ENCODE assay signal across 8 mouse cellular contexts in genomic region chr14:21076501-21077194, GRCm38 (mm10). TPM values are rescaled to one million over a fixed set of nuclear protein-coding genes. Genes with fewer than 3 reads are reported as not detected.
A peak's percentile ranks its signal among the peaks of the same experiment; 100 is the strongest.
DNase-seq lines count a peak whose midpoint lies in the region; ATAC-seq lines count a peak whose summit lies in the region.

No protein-coding gene starts in this region.

- 46% methylated on average over 7 of the region's 7 CpGs for WGBS in neural tube, embryonic 11.5 days
- WGBS in heart, embryonic 14.5 days = 24% methylated on average over 7 of the region's 7 CpGs
- 26% methylated on average over 7 of the region's 7 CpGs for WGBS in liver, embryonic 16.5 days (ENCODE audit: insufficient replicate concordance)

- H3K36me3 ChIP-seq in neural tube, embryonic 11.5 days (ENCODE audit: control insufficient read depth, insufficient read depth, low read length) = no peaks in the 10 kb centered on the region
- H3K36me3 ChIP-seq in heart, embryonic 14.5 days (ENCODE audit: control insufficient read depth, insufficient read depth, low read length) = no peaks in the 10 kb centered on the region
- H3K36me3 ChIP-seq in liver, embryonic 16.5 days (ENCODE audit: control insufficient read depth, insufficient read depth) = no peaks in the 10 kb centered on the region

- no peak overlapping the region for H3K27ac ChIP-seq in neural tube, embryonic 11.5 days (ENCODE audit: low read depth, low read length)
- H3K27ac ChIP-seq in heart, embryonic 14.5 days (replicated peaks in 1 of 2; ENCODE audit: control insufficient read depth in 1 of 2, insufficient read depth in 1 of 2, low read depth in 2 of 2, low read length in 2 of 2) = peak overlapping the region; percentile 89 to 92
- H3K27ac ChIP-seq in liver, embryonic 16.5 days (ENCODE audit: low read length) = peak overlapping the region; percentile 92

- peak; percentile 42 for ATAC-seq in neural tube, embryonic 11.5 days (ENCODE audit: insufficient read depth, low FRiP score, low TSS enrichment)
- peak; percentile 17; the same call in 1 of the 2 replicates for ATAC-seq in heart, embryonic 14.5 days (ENCODE audit: insufficient number of reproducible peaks, insufficient read depth, low FRiP score, low read depth)
- peak; percentile 12 for ATAC-seq in liver, embryonic 16.5 days (ENCODE audit: low read depth)
- ATAC-seq in monocyte, adult 5-6 weeks (replicated peaks; ENCODE audit: insufficient number of reproducible peaks, low FRiP score, low TSS enrichment, poor library complexity, severe bottlenecking) = no peak
- no peak for ATAC-seq in megakaryocyte-erythroid progenitor cell, adult 5-6 weeks (replicated peaks; ENCODE audit: low FRiP score, low TSS enrichment, poor library complexity, severe bottlenecking)

- DNase-seq in adrenal gland, adult (ENCODE audit: inconsistent age in 2 of 2, low spot score in 1 of 2) = peak; percentile 48 to 77
- DNase-seq in adrenal gland, postnatal 4 days (ENCODE audit: low spot score in 2 of 2) = no peak
- no peak for DNase-seq in neural tube, embryonic 11.5 days (ENCODE audit: low spot score)
- DNase-seq in neural tube, embryonic 10.5 days (ENCODE audit: extremely low spot score, low spot score) = no peak

- H3K4me1 ChIP-seq in neural tube, embryonic 11.5 days (ENCODE audit: control insufficient read depth, insufficient read depth, low read length) = no peaks in the 10 kb centered on the region
- H3K4me1 ChIP-seq in heart, embryonic 14.5 days (ENCODE audit: control insufficient read depth in 2 of 2, insufficient read depth in 2 of 2, low read length in 2 of 2) = peaks cover 7 to 47% of the 10 kb centered on the region in 2 experiments
- peaks cover 45% of the 10 kb centered on the region for H3K4me1 ChIP-seq in liver, embryonic 16.5 days (ENCODE audit: control insufficient read depth, low read depth, low read length)

- H3K27me3 ChIP-seq in neural tube, embryonic 11.5 days (ENCODE audit: control insufficient read depth, insufficient read depth, low read length) = no peaks in the 10 kb centered on the region
- no peaks in the 10 kb centered on the region for H3K27me3 ChIP-seq in heart, embryonic 14.5 days (ENCODE audit: control insufficient read depth, insufficient read depth, low read length)
- H3K27me3 ChIP-seq in liver, embryonic 16.5 days (ENCODE audit: control insufficient read depth, insufficient read depth, low read depth, low read length) = no peaks in the 10 kb centered on the region

- H3K4me2 ChIP-seq in neural tube, embryonic 11.5 days (ENCODE audit: low read depth) = peak overlapping the region; percentile 69
- peak overlapping the region; percentile 66 for H3K4me2 ChIP-seq in heart, embryonic 14.5 days (ENCODE audit: low read length)
- H3K4me2 ChIP-seq in liver, embryonic 16.5 days (ENCODE audit: low read depth, low read length) = peak overlapping the region; percentile 90

- no peaks in the 10 kb centered on the region for H3K9me3 ChIP-seq in neural tube, embryonic 11.5 days (ENCODE audit: control insufficient read depth, low read length)
- no peaks in the 10 kb centered on the region for H3K9me3 ChIP-seq in heart, embryonic 14.5 days (ENCODE audit: control insufficient read depth, low read length)
- no peaks in the 10 kb centered on the region for H3K9me3 ChIP-seq in liver, embryonic 16.5 days (replicated peaks; ENCODE audit: control insufficient read depth, low read length)

- peak overlapping the region; percentile 77; the same call in 1 of the 2 replicates for H3K9ac ChIP-seq in neural tube, embryonic 11.5 days (ENCODE audit: low read length)
- H3K9ac ChIP-seq in heart, embryonic 14.5 days (ENCODE audit: low read length) = peak overlapping the region; percentile 83
- H3K9ac ChIP-seq in liver, embryonic 16.5 days (ENCODE audit: low read depth, low read length) = peak overlapping the region; percentile 88

- H3K4me3 ChIP-seq in neural tube, embryonic 11.5 days (ENCODE audit: low read depth, low read length) = peak overlapping the region; percentile 53
- H3K4me3 ChIP-seq in heart, embryonic 14.5 days (ENCODE audit: control insufficient read depth in 1 of 2, insufficient read depth in 1 of 2, low read depth in 1 of 2, low read length in 2 of 2) = peak overlapping the region; percentile 74 to 93
- H3K4me3 ChIP-seq in liver, embryonic 16.5 days (ENCODE audit: low read depth, low read length) = peak overlapping the region; percentile 84

RNA-seq across cellular contexts. Expression of gene Adk, which starts 24.3 kb away (rescaled TPM):
- 100 to 1,000 TPM; 123 to 142 TPM for total RNA-seq in adrenal gland, postnatal 4 days (2021)
- 106 and 118 TPM in 2 replicates for polyA plus RNA-seq in neural tube, embryonic 11.5 days (2014; fragmentation: Nextera tagmentation; extraction: Ambion mirVana)
- 250 and 263 TPM in 2 replicates for polyA plus RNA-seq in heart, embryonic 14.5 days (2014; fragmentation: Nextera tagmentation; extraction: Ambion mirVana)
- 224 and 254 TPM in 2 replicates for polyA plus RNA-seq in liver, embryonic 16.5 days (2015; fragmentation: Nextera tagmentation; extraction: Ambion mirVana)
- total RNA-seq in monocyte, adult 5-6 weeks (2017) = 17.1 to 47.3 TPM (median 39.0 TPM) in 3 replicates
- total RNA-seq in megakaryocyte-erythroid progenitor cell, adult 5-6 weeks (2014; fragmentation: Nextera tagmentation) = 122 and 138 TPM in 2 replicates
- 168 and 190 TPM in 2 replicates for total RNA-seq in megakaryocyte-erythroid progenitor cell, adult 5-6 weeks (2017)

RNA-seq across cellular contexts. Expression of gene Ap3m1, which starts 24.3 kb away (rescaled TPM):
- 10 to 100 TPM; 72.4 to 81.7 TPM for total RNA-seq in adrenal gland, postnatal 4 days (2021)
- 127 and 132 TPM in 2 replicates for polyA plus RNA-seq in neural tube, embryonic 11.5 days (2014; fragmentation: Nextera tagmentation; extraction: Ambion mirVana)
- polyA plus RNA-seq in heart, embryonic 14.5 days (2014; fragmentation: Nextera tagmentation; extraction: Ambion mirVana) = 63.2 and 72.3 TPM in 2 replicates
- 31.6 and 33.4 TPM in 2 replicates for polyA plus RNA-seq in liver, embryonic 16.5 days (2015; fragmentation: Nextera tagmentation; extraction: Ambion mirVana)
- 22.6 to 57.8 TPM (median 41.4 TPM) in 3 replicates for total RNA-seq in monocyte, adult 5-6 weeks (2017)
- 35.0 and 45.5 TPM in 2 replicates for total RNA-seq in megakaryocyte-erythroid progenitor cell, adult 5-6 weeks (2014; fragmentation: Nextera tagmentation)
- total RNA-seq in megakaryocyte-erythroid progenitor cell, adult 5-6 weeks (2017) = 35.5 and 47.5 TPM in 2 replicates

Comparison
In these comparisons a context has a peak if more than half of its experiments do, and no peak if none do; other contexts are left out.
1. DNase-seq: peak in adrenal gland, adult (2 of 2); none in adrenal gland, postnatal 4 days (0 of 2), neural tube, embryonic 11.5 days (single experiment) and neural tube, embryonic 10.5 days (single experiment).
2. ATAC-seq: peak in neural tube, embryonic 11.5 days (single experiment), heart, embryonic 14.5 days (single experiment) and liver, embryonic 16.5 days (single experiment); none in monocyte, adult 5-6 weeks (single experiment) and megakaryocyte-erythroid progenitor cell, adult 5-6 weeks (single experiment).
3. Peak in every context shown above with its lines, with median percentiles within 50 percentile points of each other: H3K4me2 ChIP-seq, H3K4me3 ChIP-seq and H3K9ac ChIP-seq.